Mouse (Mus musculus) left cerebral cortex, adult 11 months (tissue): ENCODE data around the gene Aida.
"Not testable (repeated sequence)": the region's sequence is repeated elsewhere in the genome, so short reads cannot be mapped to it uniquely, and the experiment has no call there.

ENCODE experiments used
- DNase-seq: peaks from one replicate; pipeline ENCODE4 v3.0.0; 2022; ENCODE audit warnings: low spot score

The Aida gene

GRCm38 (mm10) chr1:183320708-183321107 is 24.3 kb downstream of the Aida start:
- no peak for DNase-seq

GRCm38 (mm10) chr1:183322496-183322895 is 26.1 kb downstream of the Aida start:
- not testable (repeated sequence) for DNase-seq

GRCm38 (mm10) chr1:183323923-183324322 is 27.5 kb downstream of the Aida start:
- DNase-seq, result no peak

GRCm38 (mm10) chr1:183324433-183324832 is 28.0 kb downstream of the Aida start:
- DNase-seq, result no peak

GRCm38 (mm10) chr1:183327171-183327570 is 30.8 kb downstream of the Aida start:
- DNase-seq, result no peak

- DNase-seq, result not testable (repeated sequence)
Observed at GRCm38 (mm10) chr1:183342902-183343301, 46.5 kb downstream of the Aida start.

- DNase-seq, result peak; percentile 73
Observed at GRCm38 (mm10) chr1:183344886-183345816, 48.8 kb downstream of the Aida start.

- DNase-seq, result no peak
Observed at GRCm38 (mm10) chr1:183345817-183346195, 49.4 kb downstream of the Aida start.

- no peak for DNase-seq
Observed at GRCm38 (mm10) chr1:183349840-183350239, 53.5 kb downstream of the Aida start.

- DNase-seq, result no peak
Observed at GRCm38 (mm10) chr1:183358901-183359300, 62.5 kb downstream of the Aida start.

- DNase-seq, result no peak
Observed at GRCm38 (mm10) chr1:183362301-183362700, 65.9 kb downstream of the Aida start.

- no peak for DNase-seq
Observed at GRCm38 (mm10) chr1:183362729-183363576, 66.6 kb downstream of the Aida start.

- no peak for DNase-seq
Observed at GRCm38 (mm10) chr1:183363577-183363867, 67.1 kb downstream of the Aida start.

- no peak for DNase-seq
Observed at GRCm38 (mm10) chr1:183366361-183366760, 70.0 kb downstream of the Aida start.

- no peak for DNase-seq
Observed at GRCm38 (mm10) chr1:183368601-183369400, 72.4 kb downstream of the Aida start.

- peak; percentile 95 for DNase-seq
Observed at GRCm38 (mm10) chr1:183369427-183370014, 73.1 kb downstream of the Aida start, which contains the start of gene Mia3. TSS of gene Mia3 (minus strand) at chr1:183369553.

GRCm38 (mm10) chr1:183374728-183375127 is 78.3 kb downstream of the Aida start:
- DNase-seq, result no peak
